Mouse (Mus musculus) thymus, postnatal 0 days (tissue): Measurements from ENCODE around the gene Gap43. TPM values are rescaled to one million over a fixed set of nuclear protein-coding genes. Genes with fewer than 3 reads are reported as not detected.
A peak's percentile ranks its signal among the peaks of the same experiment; 100 is the strongest.
"Not testable (repeated sequence)": the region's sequence is repeated elsewhere in the genome, so short reads cannot be mapped to it uniquely, and the experiment has no call there.

Source experiments
- DNase-seq: peaks from one replicate; pipeline ENCODE4 v3.0.0-alpha.2; 2015; ENCODE audit warnings: low spot score
- polyA plus RNA-seq: library from polyadenylated mRNA; unstranded; fragments of >200 nt; fragmentation: Nextera tagmentation; extraction: Ambion mirVana; gene quantifications from 2 replicates; pipeline ENCODE4 v1.2.1, GENCODE M21; 2015

Gap43 gene
- polyA plus RNA-seq, 1 experiment from 2014 or later: 1.7 TPM

GRCm38 (mm10) chr16:42294481-42294880, 46.0 kb downstream of the Gap43 start:
- DNase-seq: no peak

GRCm38 (mm10) chr16:42294056-42294455, 46.4 kb downstream of the Gap43 start:
- no peak for DNase-seq

GRCm38 (mm10) chr16:42291572-42291971, 48.9 kb downstream of the Gap43 start:
- DNase-seq: no peak

- no peak for DNase-seq
Measured at GRCm38 (mm10) chr16:42284005-42284404, 56.4 kb downstream of the Gap43 start.

- DNase-seq: no peak
Measured at GRCm38 (mm10) chr16:42277713-42278112, 62.7 kb downstream of the Gap43 start.

GRCm38 (mm10) chr16:42277268-42277667, 63.2 kb downstream of the Gap43 start:
- no peak for DNase-seq

- peak; percentile 57 for DNase-seq
Measured at GRCm38 (mm10) chr16:42276216-42277141, 64.0 kb downstream of the Gap43 start.

- DNase-seq: no peak
Measured at GRCm38 (mm10) chr16:42275518-42276215, 64.8 kb downstream of the Gap43 start.

GRCm38 (mm10) chr16:42271213-42271612, 69.2 kb downstream of the Gap43 start:
- DNase-seq: no peak

GRCm38 (mm10) chr16:42269587-42269967, 70.9 kb downstream of the Gap43 start:
- DNase-seq: no peak

GRCm38 (mm10) chr16:42268843-42269586, 71.4 kb downstream of the Gap43 start:
- DNase-seq: no peak

GRCm38 (mm10) chr16:42265185-42265584, 75.3 kb downstream of the Gap43 start:
- DNase-seq: no peak

GRCm38 (mm10) chr16:42262935-42263542, 77.4 kb downstream of the Gap43 start:
- no peak for DNase-seq

- DNase-seq: no peak
Measured at GRCm38 (mm10) chr16:42255693-42256092, 84.8 kb downstream of the Gap43 start.

GRCm38 (mm10) chr16:42255222-42255621, 85.2 kb downstream of the Gap43 start:
- DNase-seq: no peak

GRCm38 (mm10) chr16:42252252-42252651, 88.2 kb downstream of the Gap43 start:
- DNase-seq: no peak

GRCm38 (mm10) chr16:42244121-42244520, 96.3 kb downstream of the Gap43 start:
- not testable (repeated sequence) for DNase-seq

GRCm38 (mm10) chr16:42231306-42231705, 109.1 kb downstream of the Gap43 start:
- no peak for DNase-seq
